Mouse (Mus musculus) neural tube, embryonic 11.5 days (tissue): ENCODE results near the gene Grin3a. TPM values are rescaled to one million over a fixed set of nuclear protein-coding genes. Genes with fewer than 3 reads are reported as not detected.
"Not testable (repeated sequence)": the region's sequence is repeated elsewhere in the genome, so short reads cannot be mapped to it uniquely, and the experiment has no call there.

Experiments used
- ATAC-seq: fragments of 200-750 bp; cut with Nextera tagmentation; 2 replicates; pipeline ENCODE4 v1.8.0; 2017; ENCODE audit warnings: moderate number of reproducible peaks, mild to moderate bottlenecking, moderate TSS enrichment, moderate library complexity; ENCODE audit not compliant: insufficient read depth, low FRiP score, low TSS enrichment
- DNase-seq: peaks from one replicate; pipeline ENCODE4 v3.0.0-alpha.2; 2015; ENCODE audit warnings: low spot score
- H3K27ac ChIP-seq: fragments of 300-500 bp; sonication (generic); 2 replicates; pipeline ENCODE4 v1.5.1; 2014; ENCODE audit warnings: low read depth, mild to moderate bottlenecking, low read length
- H3K27me3 ChIP-seq: fragments of 300-500 bp; sonication (generic); 2 replicates; pipeline ENCODE4 v1.6.1; 2014; ENCODE audit warnings: mild to moderate bottlenecking, low read length, mixed read lengths; ENCODE audit not compliant: control insufficient read depth, insufficient read depth
- H3K36me3 ChIP-seq: fragments of 300-500 bp; sonication (generic); 2 replicates; pipeline ENCODE4 v1.6.1; 2014; ENCODE audit warnings: mild to moderate bottlenecking, low read length, moderate library complexity, mixed read lengths; ENCODE audit not compliant: control insufficient read depth, insufficient read depth
- H3K4me1 ChIP-seq: fragments of 300-500 bp; sonication (generic); 2 replicates; pipeline ENCODE4 v1.6.1; 2014; ENCODE audit warnings: low read length, mixed read lengths; ENCODE audit not compliant: control insufficient read depth, insufficient read depth
- H3K4me2 ChIP-seq: fragments of 300-500 bp; sonication (generic); 2 replicates; pipeline ENCODE4 v1.6.1; 2014; ENCODE audit warnings: low read depth, mild to moderate bottlenecking, moderate library complexity
- H3K4me3 ChIP-seq: fragments of 300-500 bp; sonication (generic); 2 replicates; pipeline ENCODE4 v1.5.1; 2014; ENCODE audit warnings: low read depth, low read length
- H3K9ac ChIP-seq: fragments of 300-500 bp; sonication (generic); 2 replicates; pipeline ENCODE4 v1.6.1; 2014; ENCODE audit warnings: mild to moderate bottlenecking, low read length
- H3K9me3 ChIP-seq: fragments of 300-500 bp; sonication (generic); 2 replicates; pipeline ENCODE4 v1.6.1; 2016; ENCODE audit warnings: low read length; ENCODE audit not compliant: control insufficient read depth
- WGBS: fragments of 180-500 bp; shearing (Covaris S2); extraction: QIAGEN DNeasy Blood & Tissue Kit; methylation state at CpG from one replicate; pipeline ENCODE4 v1.1.7; 2014; 5-methylcytosine and 5-hydroxymethylcytosine counted together
- polyA plus RNA-seq: library from polyadenylated mRNA; unstranded; fragments of >200 nt; fragmentation: Nextera tagmentation; extraction: Ambion mirVana; gene quantifications from 2 replicates; pipeline ENCODE4 v1.2.1, GENCODE M21; 2014

The Grin3a gene
- polyA plus RNA-seq, 1 experiment from 2014 or later, result 2.6 TPM

DNA sequence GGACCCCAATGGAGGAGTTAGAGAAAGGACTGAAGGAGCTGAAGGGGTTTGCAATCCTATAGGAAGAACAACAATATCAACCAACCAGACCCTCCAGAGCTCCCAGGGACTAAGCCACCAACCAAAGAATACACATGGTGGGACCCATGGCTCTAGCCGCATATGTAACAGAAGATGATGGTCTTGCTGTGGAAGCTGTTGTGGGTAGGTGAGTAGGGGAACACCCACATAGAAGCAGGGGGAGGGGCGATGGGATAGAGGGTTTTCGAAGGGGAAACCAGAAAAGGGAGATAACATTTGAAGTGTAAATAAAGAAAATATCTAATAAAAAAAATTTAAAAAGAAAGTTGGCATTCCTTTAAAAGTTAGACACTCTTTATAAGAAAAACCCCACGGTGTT is 220.6 kb downstream of the Grin3a start:
- not testable (repeated sequence) for ATAC-seq
- WGBS, result 91% methylated on average over 4 of the region's 4 CpGs

DNA sequence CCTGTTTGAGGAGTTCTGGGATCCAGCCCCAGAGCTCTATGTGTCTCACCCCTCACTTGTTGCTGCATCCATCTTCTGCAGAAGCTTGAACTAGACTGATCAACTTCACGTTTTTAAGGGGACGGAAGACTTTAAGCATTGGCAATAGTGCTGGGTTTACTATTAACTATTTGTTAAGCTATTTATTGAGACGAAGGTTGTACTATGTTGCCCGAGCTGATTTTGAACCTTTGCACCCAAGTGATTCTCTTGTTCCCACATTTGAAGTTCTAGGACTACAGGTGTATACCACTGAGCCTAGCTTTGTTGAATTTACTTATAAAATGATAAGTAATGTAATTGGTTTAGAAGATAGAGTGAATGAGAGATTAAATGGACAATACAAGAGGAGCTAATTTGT is 221.6 kb downstream of the Grin3a start:
- H3K36me3 ChIP-seq, result no peaks in the 10 kb centered on the region
- 83% methylated on average over 4 of the region's 4 CpGs for WGBS
- no peak overlapping the region for H3K4me3 ChIP-seq
- H3K9ac ChIP-seq, result no peak overlapping the region
- H3K27me3 ChIP-seq, result no peaks in the 10 kb centered on the region
- ATAC-seq (no peak), DNase-seq (no peak)
- H3K4me2 ChIP-seq, result no peak overlapping the region
- no peaks in the 10 kb centered on the region for H3K9me3 ChIP-seq
- no peaks in the 10 kb centered on the region for H3K4me1 ChIP-seq
- H3K27ac ChIP-seq, result no peak overlapping the region

More for the DNA sequence above, 220.6 kb downstream of the Grin3a start:
- H3K9ac ChIP-seq, H3K27ac ChIP-seq, DNase-seq, H3K27me3 ChIP-seq, H3K4me1 ChIP-seq, H3K9me3 ChIP-seq, H3K36me3 ChIP-seq, H3K4me3 ChIP-seq, H3K4me2 ChIP-seq: not testable (repeated sequence)

GRCm38 (mm10) chr4:49622272-49622671 is 223.3 kb downstream of the Grin3a start:
- Histone ChIP-seq H3K4me1 (no peaks in the 10 kb centered on the region), H3K9me3 (no peaks in the 10 kb centered on the region), H3K9ac (no peak overlapping the region), H3K36me3 (no peaks in the 10 kb centered on the region), H3K4me3 (no peak overlapping the region), H3K27me3 (no peaks in the 10 kb centered on the region), H3K27ac (no peak overlapping the region), H3K4me2 (no peak overlapping the region)
- 88% methylated on average over 2 of the region's 2 CpGs for WGBS
- no peak for DNase-seq
- no peak for ATAC-seq

- WGBS, result 90% methylated on average over 7 of the region's 7 CpGs
- not testable (repeated sequence) for H3K4me3 ChIP-seq, H3K27ac ChIP-seq, H3K36me3 ChIP-seq, ATAC-seq, H3K4me2 ChIP-seq, H3K9ac ChIP-seq, H3K27me3 ChIP-seq, H3K9me3 ChIP-seq, H3K4me1 ChIP-seq, DNase-seq
Observed at GRCm38 (mm10) chr4:49619861-49620260, 225.7 kb downstream of the Grin3a start.

DNA sequence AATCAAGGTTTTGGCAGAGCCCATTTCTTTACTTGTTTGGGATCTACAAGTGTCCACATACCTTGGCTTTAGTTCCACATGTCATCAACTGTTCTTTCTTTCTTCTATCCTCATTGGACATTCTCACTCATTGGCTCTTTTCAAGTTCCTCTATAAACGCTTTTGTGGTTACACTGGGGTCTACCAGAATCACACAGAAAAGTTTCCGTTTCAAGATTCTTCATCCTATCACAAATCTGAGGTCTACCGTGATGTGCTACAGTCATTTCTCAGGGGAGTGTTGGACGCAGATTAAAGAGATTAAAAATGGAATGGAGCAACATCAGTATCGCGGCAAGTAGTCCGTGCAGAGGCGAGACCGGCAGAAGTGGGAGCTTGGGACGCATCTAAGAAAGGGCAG is 228.6 kb downstream of the Grin3a start:
- no peak for DNase-seq
- 95% methylated on average over 10 of the region's 10 CpGs for WGBS

More for the DNA sequence above, 228.6 kb downstream of the Grin3a start:
- no peak overlapping the region for H3K27ac ChIP-seq
- H3K9ac ChIP-seq, result no peak overlapping the region
- H3K27me3 ChIP-seq, result no peaks in the 10 kb centered on the region
- H3K36me3 ChIP-seq, result no peaks in the 10 kb centered on the region
- no peaks in the 10 kb centered on the region for H3K4me1 ChIP-seq
- no peak overlapping the region for H3K4me3 ChIP-seq
- no peak for ATAC-seq
- H3K4me2 ChIP-seq, result no peak overlapping the region
- H3K9me3 ChIP-seq, result no peaks in the 10 kb centered on the region

Other genes starting within 250 kb of the Grin3a start
- gene Tmem246, start 247.9 kb downstream of the Grin3a start, polyA plus RNA-seq, result 20.3 and 23.3 TPM in 2 replicates
- 74.4 and 74.5 TPM in 2 replicates for gene Rnf20, start 213.7 kb downstream of the Grin3a start, polyA plus RNA-seq
- gene Ppp3r2, start 163.7 kb downstream of the Grin3a start, polyA plus RNA-seq, result 0.12 TPM in 2 replicates